Mouse (Mus musculus): ENCODE results near the gene Anapc2. TPM values are rescaled to one million over a fixed set of nuclear protein-coding genes. Genes with fewer than 3 reads are reported as not detected.

Anapc2 gene
- polyA plus RNA-seq (2012; fragmentation: generic; extraction: Trizol): 89.4 TPM
- long read RNA-seq, experiment 1, transcript Anapc2-201 (13 exons, 3,004 nt): major isoform, 74 of 98 reads
- long read RNA-seq, experiment 1, partial matches to known transcripts: 20 of 98 reads
- long read RNA-seq, experiment 1, other reads (novel, unspliced or antisense): 4 of 98 reads
- long read RNA-seq, experiment 2, transcript Anapc2-201 (13 exons, 3,004 nt): major isoform, 784 of 850 reads
- long read RNA-seq, experiment 2, partial matches to known transcripts: 15 of 850 reads
- long read RNA-seq, experiment 2, other reads (novel, unspliced or antisense): 51 of 850 reads

DNA sequence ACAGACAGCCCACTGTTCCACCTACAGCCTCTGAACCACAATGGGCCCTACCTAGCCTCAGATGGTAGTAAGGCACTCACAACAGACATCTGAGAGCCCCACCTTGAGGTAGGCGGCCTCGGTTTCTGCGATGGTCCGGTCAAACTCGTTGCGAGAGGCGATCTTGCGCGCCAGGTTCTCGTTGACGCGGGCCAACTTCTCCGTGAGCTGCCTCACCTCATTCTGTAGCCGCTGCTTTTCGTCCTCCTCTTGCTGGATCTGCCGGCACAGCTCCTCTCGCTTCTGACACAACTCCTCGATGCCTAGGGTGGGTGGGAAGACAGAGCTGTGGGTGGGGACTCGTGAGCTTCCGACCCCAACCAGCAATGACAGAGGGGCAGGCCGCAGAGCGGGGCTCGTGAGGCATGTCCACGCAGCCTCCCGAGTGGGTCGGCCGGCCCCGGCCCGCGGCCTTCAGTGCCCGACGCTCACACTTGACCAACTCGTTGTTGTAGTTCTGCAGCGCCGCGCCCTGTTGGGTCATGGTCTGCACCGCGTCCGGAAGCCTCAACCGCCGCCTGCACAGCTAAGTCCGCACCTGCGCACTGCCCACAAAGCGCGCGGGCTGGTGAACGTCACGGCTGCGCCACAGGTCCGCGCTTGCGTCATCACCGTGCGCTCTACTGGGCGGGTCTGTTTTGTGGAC is at the start of gene Anapc2, which contains the start of gene Ssna1:
Anapc2 (plus strand) TSS at position 652 of the 685 bp plus-strand sequence.
Ssna1 (minus strand) TSS at position 612 of the 685 bp plus-strand sequence.
- peak within 1 kb of the TSS; percentile 94 for H3ac ChIP-seq (ENCODE audit: control insufficient read depth, insufficient read length, low read depth)
- no peaks in the 10 kb centered on the region for H3K27me3 ChIP-seq (ENCODE audit: control insufficient read depth, insufficient read depth, insufficient read length)
- H3K79me3 ChIP-seq (ENCODE audit: low read depth): peaks cover 31% of the 10 kb centered on the region
- TF ChIP-seq USF1 (IDR thresholded peaks at IDR 0.05; ENCODE audit: low read depth) (no peak), CTCF (IDR thresholded peaks at IDR 0.05; ENCODE audit: control insufficient read depth, insufficient read depth, insufficient read length) (peak; percentile 76), CEBPB (IDR thresholded peaks at IDR 0.05; ENCODE audit: low read depth) (peak; percentile 38), MYOG (IDR thresholded peaks at IDR 0.05; ENCODE audit: control insufficient read depth, extremely low read depth, insufficient read length) (no peak), MYOD1 (IDR thresholded peaks at IDR 0.05; ENCODE audit: control insufficient read depth, insufficient read length, low read depth) (peak; percentile 15), FOSL1 (IDR thresholded peaks at IDR 0.05; ENCODE audit: insufficient read depth, low read length, poor library complexity, severe bottlenecking) (no peak), MAX (IDR thresholded peaks at IDR 0.05) (no peak)
- peak within 1 kb of the TSS; percentile 97 for H3K4me3 ChIP-seq (ENCODE audit: insufficient read depth, poor library complexity, severe bottlenecking)
- peaks cover 58% of the 10 kb centered on the region for H3K36me3 ChIP-seq (ENCODE audit: control insufficient read depth, insufficient read depth)
- peaks cover 63% of the 10 kb centered on the region for H3K79me2 ChIP-seq (ENCODE audit: control insufficient read depth, insufficient read depth)

DNA sequence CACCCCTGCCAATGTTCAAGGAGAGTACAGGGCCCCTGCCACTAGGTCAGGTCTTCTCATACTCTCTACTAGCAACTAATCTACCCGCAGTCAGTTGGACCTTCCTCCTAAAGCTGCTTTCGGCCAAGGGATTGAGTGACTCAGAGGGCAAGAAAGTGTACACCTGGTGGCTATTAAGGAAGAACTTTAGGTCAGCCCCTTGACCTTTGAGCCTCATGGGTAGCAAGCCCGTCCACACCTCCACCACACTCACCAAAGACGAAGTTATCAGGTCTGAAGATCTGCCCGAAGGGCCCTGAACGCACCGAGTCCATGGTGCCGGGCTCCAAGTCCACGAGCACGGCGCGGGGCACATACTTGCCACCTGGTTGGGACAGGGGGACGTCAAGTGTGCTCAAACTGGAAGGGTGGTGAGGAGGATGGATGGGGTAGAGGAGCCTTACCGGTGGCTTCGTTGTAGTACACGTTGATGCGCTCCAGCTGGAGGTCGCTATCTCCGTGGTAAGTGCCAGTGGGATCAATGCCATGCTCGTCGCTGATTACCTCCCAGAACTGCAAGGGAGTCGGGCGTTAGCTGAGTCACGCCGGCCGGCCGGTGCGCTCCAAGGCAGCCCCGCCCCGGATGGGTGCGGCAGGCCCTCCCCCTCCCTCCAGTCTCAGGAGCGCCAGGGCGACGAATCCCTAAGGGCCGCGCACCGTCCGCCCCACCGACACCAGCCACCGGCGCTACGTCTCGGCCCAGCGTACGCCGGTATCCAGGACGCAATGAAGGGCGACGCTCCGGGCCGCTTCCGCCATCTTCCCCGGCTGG is 48.4 kb upstream of the Anapc2 start:
- Histone ChIP-seq H3K79me2 (ENCODE audit: control insufficient read depth, insufficient read depth) (peaks cover 19% of the 10 kb centered on the region), H3K36me3 (ENCODE audit: control insufficient read depth, insufficient read depth) (peaks cover 24% of the 10 kb centered on the region), H3K4me3 (ENCODE audit: insufficient read depth, poor library complexity, severe bottlenecking) (peak overlapping the region; percentile 99), H3K27me3 (ENCODE audit: control insufficient read depth, insufficient read depth, insufficient read length) (no peaks in the 10 kb centered on the region), H3ac (ENCODE audit: control insufficient read depth, insufficient read length, low read depth) (peak overlapping the region; percentile 89), H3K79me3 (ENCODE audit: low read depth) (peaks cover 9% of the 10 kb centered on the region)
- TF ChIP-seq MYOG (IDR thresholded peaks at IDR 0.05; ENCODE audit: control insufficient read depth, extremely low read depth, insufficient read length) (no peak), MAX (IDR thresholded peaks at IDR 0.05) (peak; percentile 51), USF1 (IDR thresholded peaks at IDR 0.05; ENCODE audit: low read depth) (no peak), CEBPB (IDR thresholded peaks at IDR 0.05; ENCODE audit: low read depth) (no peak), FOSL1 (IDR thresholded peaks at IDR 0.05; ENCODE audit: insufficient read depth, low read length, poor library complexity, severe bottlenecking) (no peak)

DNA sequence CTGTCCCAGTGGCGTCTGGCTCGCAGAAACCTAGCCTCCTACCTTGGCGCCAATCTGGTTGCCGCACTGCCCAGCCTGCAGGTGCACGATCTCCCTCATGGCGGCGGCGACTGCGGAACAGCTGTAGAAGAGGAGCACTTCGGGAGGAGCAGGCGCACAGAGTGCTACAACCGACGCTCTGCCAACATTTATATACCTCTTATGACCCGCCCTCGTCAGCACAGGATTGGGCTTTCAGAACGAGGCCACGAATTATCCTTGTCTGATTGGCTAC is 47.8 kb upstream of the Anapc2 start, which contains the start of gene Tubb4b:
Tubb4b (minus strand) TSS at position 211 of the 274 bp plus-strand sequence.
- H3K36me3 ChIP-seq (ENCODE audit: control insufficient read depth, insufficient read depth): peaks cover 24% of the 10 kb centered on the region
- no peak for TF ChIP-seq MYOD1 (IDR thresholded peaks at IDR 0.05; ENCODE audit: control insufficient read depth, insufficient read length, low read depth)
- no peak for TF ChIP-seq MAX (IDR thresholded peaks at IDR 0.05)
- TF ChIP-seq CEBPB (IDR thresholded peaks at IDR 0.05; ENCODE audit: low read depth): no peak
- TF ChIP-seq FOSL1 (IDR thresholded peaks at IDR 0.05; ENCODE audit: insufficient read depth, low read length, poor library complexity, severe bottlenecking): no peak
- no peak for TF ChIP-seq USF1 (IDR thresholded peaks at IDR 0.05; ENCODE audit: low read depth)
- TF ChIP-seq CTCF (IDR thresholded peaks at IDR 0.05; ENCODE audit: control insufficient read depth, insufficient read depth, insufficient read length): no peak
- no peak for TF ChIP-seq MYOG (IDR thresholded peaks at IDR 0.05; ENCODE audit: control insufficient read depth, extremely low read depth, insufficient read length)
- H3K79me3 ChIP-seq (ENCODE audit: low read depth): peaks cover 9% of the 10 kb centered on the region
- no peaks in the 10 kb centered on the region for H3K27me3 ChIP-seq (ENCODE audit: control insufficient read depth, insufficient read depth, insufficient read length)
- peak within 1 kb of the TSS; percentile 89 for H3ac ChIP-seq (ENCODE audit: control insufficient read depth, insufficient read length, low read depth)
- H3K79me2 ChIP-seq (ENCODE audit: control insufficient read depth, insufficient read depth): peaks cover 19% of the 10 kb centered on the region
- H3K4me3 ChIP-seq (ENCODE audit: insufficient read depth, poor library complexity, severe bottlenecking): peak within 1 kb of the TSS; percentile 99

DNA sequence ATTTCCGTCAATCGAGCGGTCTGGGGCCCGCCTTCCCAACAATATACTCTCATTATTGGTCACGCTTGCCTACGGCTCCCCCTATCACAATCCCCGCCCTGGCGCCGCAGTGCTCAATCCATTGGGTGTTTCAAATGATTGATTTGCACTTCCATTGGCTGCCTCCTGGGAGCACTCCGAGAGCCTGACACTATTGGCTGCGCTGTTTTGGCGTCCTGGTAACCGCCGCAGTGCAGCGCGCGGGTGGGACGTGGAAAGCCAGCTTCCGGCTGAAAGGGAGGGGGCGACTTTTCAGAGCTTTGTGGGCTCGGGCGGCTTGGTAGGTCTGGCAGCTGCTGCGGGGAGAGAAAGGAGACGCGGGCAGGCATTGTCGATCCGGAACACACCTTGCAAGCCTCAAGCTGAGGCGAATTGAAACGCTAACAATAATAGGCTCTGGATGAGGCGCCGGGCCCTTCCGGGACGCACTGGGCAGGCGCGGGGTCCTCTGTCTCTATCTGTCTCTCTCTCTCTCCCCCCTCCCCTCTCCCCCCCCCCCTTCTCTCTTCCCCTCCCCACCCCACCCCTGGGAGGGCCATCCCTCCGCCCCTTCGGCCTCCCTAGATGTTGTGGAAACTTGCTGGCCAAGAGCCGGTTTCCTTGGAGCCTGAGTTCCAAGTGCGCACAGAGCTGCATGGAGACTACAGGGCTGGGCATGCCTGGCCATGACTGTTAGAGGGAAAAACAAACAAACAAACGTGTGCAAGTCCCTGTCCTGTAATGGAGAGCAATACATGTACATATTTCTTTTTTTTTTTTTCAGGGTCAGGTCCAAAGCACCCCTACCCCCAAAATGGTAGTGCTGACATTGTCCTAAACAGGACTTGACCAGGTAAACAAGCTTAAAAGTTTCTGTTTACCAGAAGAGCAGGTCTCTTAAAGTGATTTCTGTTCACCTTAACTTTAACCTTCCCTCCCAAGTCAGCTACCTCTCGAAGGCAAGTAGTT is 47.2 kb upstream of the Anapc2 start:
- Histone ChIP-seq H3K36me3 (ENCODE audit: control insufficient read depth, insufficient read depth) (peaks cover 24% of the 10 kb centered on the region), H3ac (ENCODE audit: control insufficient read depth, insufficient read length, low read depth) (peak overlapping the region; percentile 84), H3K79me2 (ENCODE audit: control insufficient read depth, insufficient read depth) (peaks cover 19% of the 10 kb centered on the region), H3K4me3 (ENCODE audit: insufficient read depth, poor library complexity, severe bottlenecking) (peak overlapping the region; percentile 99), H3K79me3 (ENCODE audit: low read depth) (peaks cover 9% of the 10 kb centered on the region), H3K27me3 (ENCODE audit: control insufficient read depth, insufficient read depth, insufficient read length) (peaks cover 2% of the 10 kb centered on the region)
- TF ChIP-seq CEBPB (IDR thresholded peaks at IDR 0.05; ENCODE audit: low read depth) (no peak), FOSL1 (IDR thresholded peaks at IDR 0.05; ENCODE audit: insufficient read depth, low read length, poor library complexity, severe bottlenecking) (no peak), MYOD1 (IDR thresholded peaks at IDR 0.05; ENCODE audit: control insufficient read depth, insufficient read length, low read depth) (no peak), CTCF (IDR thresholded peaks at IDR 0.05; ENCODE audit: control insufficient read depth, insufficient read depth, insufficient read length) (no peak), USF1 (IDR thresholded peaks at IDR 0.05; ENCODE audit: low read depth) (no peak), MAX (IDR thresholded peaks at IDR 0.05) (no peak), MYOG (IDR thresholded peaks at IDR 0.05; ENCODE audit: control insufficient read depth, extremely low read depth, insufficient read length) (no peak)
